Mouse (Mus musculus): ENCODE measurements at regions not wholly inside any gene's neighbourhood (a gene's known extent, or its start where the extent isn't known, plus 50 kb on each side); places are given as distances from the start of the nearest gene placed in this dataset.

GRCm38 (mm10) chr15:51110186-51110585 is 2774.5 kb upstream of the Gm7489 start:
- no peak for DNase-seq (ENCODE audit: extremely low spot score, low spot score)
- Histone ChIP-seq H3K36me3 (replicated peaks) (no peaks in the 10 kb centered on the region), H3K9me3 (no peaks in the 10 kb centered on the region), H3K27me3 (ENCODE audit: poor library complexity, severe bottlenecking) (no peaks in the 10 kb centered on the region), H3K4me1 (no peaks in the 10 kb centered on the region), H3K27ac (no peak overlapping the region), H3K4me3 (no peak overlapping the region)
- 89% methylated on average over 3 of the region's 3 CpGs for WGBS

GRCm38 (mm10) chr15:51125896-51126295 is 2758.8 kb upstream of the Gm7489 start:
- DNase-seq (ENCODE audit: extremely low spot score, low spot score): no peak
- Histone ChIP-seq H3K9me3 (0 out of 2 replicates have a peak, but pooled peaks cover 2% of the 10 kb centered on the region), H3K36me3 (replicated peaks) (no peaks in the 10 kb centered on the region), H3K27me3 (ENCODE audit: poor library complexity, severe bottlenecking) (no peaks in the 10 kb centered on the region), H3K4me1 (no peaks in the 10 kb centered on the region), H3K27ac (no peak overlapping the region), H3K4me3 (no peak overlapping the region)
- 74% methylated on average over 2 of the region's 2 CpGs for WGBS

DNA sequence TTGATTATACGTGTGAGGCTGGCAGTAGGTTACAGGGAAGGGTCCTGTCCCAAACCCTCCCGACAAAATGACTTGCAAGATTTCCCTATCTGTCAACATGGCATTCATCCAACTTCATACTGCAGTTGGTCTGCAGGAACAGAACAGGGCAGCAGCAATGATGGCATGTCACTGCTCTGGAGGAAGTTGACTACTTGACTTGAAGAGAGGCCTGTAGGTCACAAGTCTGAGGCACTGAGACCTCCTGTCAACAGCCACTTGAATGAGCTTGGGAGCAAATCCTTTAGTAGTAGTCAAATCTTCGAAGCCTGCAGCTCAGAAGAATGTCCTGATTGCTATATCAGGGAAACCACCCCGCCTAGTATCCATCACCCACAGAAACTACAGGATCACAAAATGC is 2753.7 kb upstream of the Gm7489 start:
- peaks cover 9% of the 10 kb centered on the region; the same call in 1 of the 2 replicates for H3K27me3 ChIP-seq (ENCODE audit: poor library complexity, severe bottlenecking)
- no peak for DNase-seq (ENCODE audit: extremely low spot score, low spot score)
- H3K36me3 ChIP-seq (replicated peaks): no peaks in the 10 kb centered on the region
- no peak overlapping the region for H3K27ac ChIP-seq
- H3K4me1 ChIP-seq: peaks cover 6% of the 10 kb centered on the region
- H3K4me3 ChIP-seq: no peak overlapping the region
- H3K9me3 ChIP-seq: 0 out of 2 replicates have a peak, but pooled peaks cover 2% of the 10 kb centered on the region
- WGBS: 88% methylated on average over 4 of the region's 4 CpGs

DNA sequence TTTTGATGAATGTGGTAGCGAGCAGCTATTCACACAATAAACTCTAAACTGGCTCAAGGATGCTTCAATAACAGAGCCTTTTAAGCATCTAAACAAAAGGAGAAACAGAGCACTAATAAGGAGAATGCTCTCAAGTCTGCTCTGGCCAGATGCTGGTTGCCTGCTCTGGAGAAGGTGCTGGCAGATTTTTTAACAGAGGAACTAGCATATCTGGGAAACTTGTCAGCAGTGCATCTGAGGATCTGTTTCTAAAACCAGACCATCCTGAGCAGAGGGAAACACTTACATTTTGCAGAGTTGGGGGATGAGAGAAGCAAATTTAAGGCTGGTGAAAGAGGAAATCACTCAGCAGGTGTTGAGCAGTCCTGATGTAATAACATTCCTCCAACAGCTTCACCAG is 2748.6 kb upstream of the Gm7489 start:
- no peak for DNase-seq (ENCODE audit: extremely low spot score, low spot score)
- 52% methylated on average over 1 of the region's 1 CpGs for WGBS

GRCm38 (mm10) chr15:51139507-51139906 is 2745.2 kb upstream of the Gm7489 start:
- Histone ChIP-seq H3K27ac (no peak overlapping the region), H3K4me1 (peaks cover 10% of the 10 kb centered on the region), H3K36me3 (replicated peaks) (no peaks in the 10 kb centered on the region), H3K4me3 (no peak overlapping the region), H3K27me3 (ENCODE audit: poor library complexity, severe bottlenecking) (no peaks in the 10 kb centered on the region), H3K9me3 (no peaks in the 10 kb centered on the region)
- DNase-seq (ENCODE audit: extremely low spot score, low spot score): no peak
- 92% methylated on average over 4 of the region's 4 CpGs for WGBS

More for the DNA sequence above, 2748.6 kb upstream of the Gm7489 start:
- no peak overlapping the region for H3K4me3 ChIP-seq
- no peaks in the 10 kb centered on the region for H3K9me3 ChIP-seq
- no peaks in the 10 kb centered on the region for H3K36me3 ChIP-seq (replicated peaks)
- H3K4me1 ChIP-seq: peaks cover 10% of the 10 kb centered on the region
- peaks cover 9% of the 10 kb centered on the region; the same call in 1 of the 2 replicates for H3K27me3 ChIP-seq (ENCODE audit: poor library complexity, severe bottlenecking)
- no peak overlapping the region for H3K27ac ChIP-seq

DNA sequence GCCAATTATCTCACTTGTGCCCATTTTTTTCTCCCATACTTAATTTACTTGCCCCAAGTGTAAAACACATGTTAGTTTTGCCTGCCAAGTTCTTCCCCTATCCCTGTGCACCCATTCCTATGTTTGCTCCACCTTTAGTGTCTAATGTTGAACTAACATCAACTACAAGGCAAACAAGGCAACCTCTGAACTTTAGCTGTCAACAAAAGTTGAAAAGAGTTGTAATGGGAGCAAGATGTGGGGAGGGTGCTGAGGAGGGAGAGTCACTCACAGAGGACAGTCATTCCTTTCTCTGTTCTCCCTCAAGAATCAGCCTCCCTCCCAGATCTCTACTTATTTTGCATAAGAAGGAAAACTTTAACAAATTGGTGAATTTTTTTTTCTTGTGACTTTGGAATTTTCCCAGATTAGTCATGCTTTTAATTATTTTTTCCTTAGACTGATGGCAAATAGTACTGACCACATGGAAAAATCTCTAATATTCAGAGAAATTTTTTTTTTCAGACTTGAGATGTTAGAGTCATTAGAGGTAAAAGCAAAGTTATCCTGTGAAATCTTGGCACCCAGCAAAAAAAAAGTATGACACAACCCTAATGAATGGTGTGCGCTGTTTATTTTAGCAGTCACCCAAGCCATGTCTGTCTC is 2710.6 kb upstream of the Gm7489 start:
- DNase-seq (ENCODE audit: extremely low spot score, low spot score): no peak
- Histone ChIP-seq H3K4me3 (no peak overlapping the region), H3K27me3 (ENCODE audit: poor library complexity, severe bottlenecking) (no peaks in the 10 kb centered on the region), H3K36me3 (replicated peaks) (no peaks in the 10 kb centered on the region), H3K27ac (no peak overlapping the region), H3K9me3 (no peaks in the 10 kb centered on the region), H3K4me1 (no peaks in the 10 kb centered on the region)
- WGBS: 100% methylated on average over 1 of the region's 1 CpGs

- no peaks in the 10 kb centered on the region for H3K27me3 ChIP-seq (ENCODE audit: poor library complexity, severe bottlenecking)
- H3K9me3 ChIP-seq: no peaks in the 10 kb centered on the region
- H3K27ac ChIP-seq: no peak overlapping the region
- 83% methylated on average over 2 of the region's 2 CpGs for WGBS
- DNase-seq (ENCODE audit: extremely low spot score, low spot score): no peak
- H3K4me1 ChIP-seq: no peaks in the 10 kb centered on the region
- H3K36me3 ChIP-seq (replicated peaks): no peaks in the 10 kb centered on the region
- no peak overlapping the region for H3K4me3 ChIP-seq
Measured at GRCm38 (mm10) chr15:51176466-51176865, 2708.2 kb upstream of the Gm7489 start.

DNA sequence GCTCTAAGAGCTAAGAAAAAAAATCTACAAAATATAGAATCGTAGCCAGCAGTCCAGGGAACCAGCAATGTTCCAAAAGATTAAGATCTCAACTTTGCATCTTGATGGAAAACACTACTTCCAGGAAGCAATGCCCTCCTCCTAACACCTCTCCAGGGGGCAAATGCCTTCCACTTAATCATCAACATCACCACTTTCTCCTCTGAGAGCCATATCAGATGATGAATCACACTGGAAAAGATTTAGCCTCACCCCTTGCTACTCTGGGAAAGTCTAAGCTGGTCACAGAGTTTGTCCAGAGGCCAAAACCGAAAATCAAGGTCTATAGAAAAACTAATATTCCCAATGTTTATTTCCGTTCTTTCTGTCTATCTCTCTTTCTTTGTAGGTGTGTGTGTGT is 2695.6 kb upstream of the Gm7489 start:
- 89% methylated on average over 3 of the region's 3 CpGs for WGBS
- no peaks in the 10 kb centered on the region for H3K36me3 ChIP-seq (replicated peaks)
- H3K27me3 ChIP-seq (ENCODE audit: poor library complexity, severe bottlenecking): no peaks in the 10 kb centered on the region
- no peaks in the 10 kb centered on the region for H3K9me3 ChIP-seq
- H3K4me1 ChIP-seq: no peaks in the 10 kb centered on the region
- DNase-seq (ENCODE audit: extremely low spot score, low spot score): no peak
- H3K27ac ChIP-seq: no peak overlapping the region
- H3K4me3 ChIP-seq: no peak overlapping the region

DNA sequence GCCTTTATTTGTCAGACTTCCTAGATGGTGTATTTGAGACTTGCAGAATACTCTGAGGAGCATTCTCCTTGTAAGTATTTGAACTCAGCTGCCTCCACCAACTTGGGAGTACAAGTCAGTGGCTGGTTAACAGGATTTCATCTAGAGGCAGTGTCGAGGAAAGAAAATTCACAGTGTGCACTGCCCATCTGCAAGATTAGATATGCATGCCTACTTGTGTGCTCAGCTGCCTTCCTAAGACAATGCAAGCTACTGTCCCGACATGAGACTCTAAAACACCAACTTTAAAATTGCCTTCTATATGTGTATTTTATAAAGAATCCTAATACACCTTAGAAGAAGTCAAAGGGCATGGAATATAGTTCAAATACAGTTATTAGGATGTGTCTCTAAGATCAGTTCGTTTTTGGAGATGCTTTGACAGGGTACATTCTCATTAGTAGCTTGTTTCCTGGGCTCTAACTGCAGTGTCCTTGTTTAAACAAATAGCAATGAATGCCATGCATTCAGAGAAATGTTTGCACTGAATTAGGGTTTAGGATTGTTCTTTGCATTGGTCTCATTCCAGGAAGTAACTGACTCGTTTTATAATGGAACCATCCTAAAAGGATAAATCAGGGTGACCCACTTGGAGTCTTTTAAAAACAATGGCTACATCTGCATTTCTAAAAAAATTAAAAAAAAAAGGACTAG is 2687.1 kb upstream of the Gm7489 start:
- Histone ChIP-seq H3K27me3 (ENCODE audit: poor library complexity, severe bottlenecking) (no peaks in the 10 kb centered on the region), H3K9me3 (no peaks in the 10 kb centered on the region), H3K4me3 (no peak overlapping the region), H3K36me3 (replicated peaks) (no peaks in the 10 kb centered on the region), H3K4me1 (no peaks in the 10 kb centered on the region), H3K27ac (no peak overlapping the region)
- WGBS: 43% methylated on average over 4 of the region's 4 CpGs
- no peak for DNase-seq (ENCODE audit: extremely low spot score, low spot score)

DNA sequence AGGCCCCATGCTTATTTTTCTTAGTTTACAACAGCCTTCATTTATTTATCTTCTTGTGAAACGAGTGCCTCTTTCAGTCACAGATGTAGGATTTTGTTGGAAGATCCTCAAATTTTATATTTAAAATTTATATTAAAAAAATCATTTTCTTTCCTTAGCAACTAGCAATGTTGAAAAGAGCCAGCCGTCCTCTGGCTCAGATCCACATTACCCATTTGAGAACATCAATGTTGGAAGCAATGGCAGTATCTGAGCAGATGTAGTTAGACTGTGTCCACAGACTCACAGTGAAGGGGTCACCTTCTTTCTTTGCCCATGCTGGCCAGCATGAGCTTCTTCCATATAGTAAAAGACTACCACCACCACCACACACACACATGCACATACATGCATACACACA is 2681.4 kb upstream of the Gm7489 start:
- H3K27ac ChIP-seq: no peak overlapping the region
- H3K4me1 ChIP-seq: peaks cover 5% of the 10 kb centered on the region; the same call in 1 of the 2 replicates
- no peak overlapping the region for H3K4me3 ChIP-seq
- 82% methylated on average over 2 of the region's 2 CpGs for WGBS
- H3K27me3 ChIP-seq (ENCODE audit: poor library complexity, severe bottlenecking): no peaks in the 10 kb centered on the region
- H3K9me3 ChIP-seq: no peaks in the 10 kb centered on the region
- no peak for DNase-seq (ENCODE audit: extremely low spot score, low spot score)
- H3K36me3 ChIP-seq (replicated peaks): no peaks in the 10 kb centered on the region

GRCm38 (mm10) chr15:51206050-51206449 is 2678.7 kb upstream of the Gm7489 start:
- WGBS: 59% methylated on average over 3 of the region's 3 CpGs
- Histone ChIP-seq H3K27me3 (ENCODE audit: poor library complexity, severe bottlenecking) (no peaks in the 10 kb centered on the region), H3K27ac (no peak overlapping the region), H3K4me3 (no peak overlapping the region), H3K9me3 (no peaks in the 10 kb centered on the region), H3K36me3 (replicated peaks) (no peaks in the 10 kb centered on the region), H3K4me1 (peaks cover 5% of the 10 kb centered on the region; the same call in 1 of the 2 replicates)
- DNase-seq (ENCODE audit: extremely low spot score, low spot score): no peak

DNA sequence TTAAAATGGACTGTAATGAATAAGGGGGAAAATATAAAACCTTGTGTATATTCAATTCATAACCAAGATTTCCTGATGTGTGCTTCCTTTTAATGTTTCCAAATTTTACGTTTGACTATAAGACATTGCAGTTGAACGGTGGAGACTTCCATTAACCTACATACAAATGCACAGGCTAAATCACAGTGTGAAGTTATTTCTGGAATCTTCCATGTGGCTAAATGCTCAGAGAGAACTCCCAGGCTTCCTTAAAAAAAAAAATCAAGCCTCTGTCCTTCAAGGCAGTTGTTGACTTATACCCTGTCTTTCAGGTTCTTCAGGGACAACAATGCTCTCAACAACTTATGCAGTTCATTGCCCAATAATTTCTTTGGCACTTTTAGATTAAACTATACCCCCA is 2677.9 kb upstream of the Gm7489 start:
- Histone ChIP-seq H3K4me3 (no peak overlapping the region), H3K27ac (no peak overlapping the region), H3K27me3 (ENCODE audit: poor library complexity, severe bottlenecking) (no peaks in the 10 kb centered on the region), H3K9me3 (no peaks in the 10 kb centered on the region), H3K4me1 (peaks cover 5% of the 10 kb centered on the region; the same call in 1 of the 2 replicates), H3K36me3 (replicated peaks) (no peaks in the 10 kb centered on the region)
- no peak for DNase-seq (ENCODE audit: extremely low spot score, low spot score)
- 85% methylated on average over 2 of the region's 2 CpGs for WGBS

DNA sequence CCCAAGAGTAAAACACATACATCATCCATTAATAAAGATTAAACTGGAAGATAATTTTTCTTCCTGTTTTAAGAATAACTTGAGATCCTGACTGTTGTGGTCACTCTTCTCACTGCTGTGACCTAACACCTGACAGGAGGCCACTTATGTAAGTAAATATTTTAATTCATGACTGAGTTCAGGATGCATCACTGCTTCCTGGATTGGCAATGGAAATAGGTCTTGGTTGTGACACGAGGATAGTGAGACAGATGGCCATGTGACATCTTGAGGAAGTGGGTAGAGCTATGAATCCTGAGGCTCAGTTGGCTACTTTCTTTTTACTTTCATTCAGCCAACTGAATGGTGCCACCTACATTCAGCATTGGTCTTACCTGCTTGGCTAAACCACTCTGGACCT is 2649.8 kb upstream of the Gm7489 start:
- Histone ChIP-seq H3K27me3 (ENCODE audit: poor library complexity, severe bottlenecking) (no peaks in the 10 kb centered on the region), H3K36me3 (replicated peaks) (no peaks in the 10 kb centered on the region), H3K9me3 (no peaks in the 10 kb centered on the region), H3K4me3 (no peak overlapping the region), H3K27ac (no peak overlapping the region), H3K4me1 (no peaks in the 10 kb centered on the region)
- 91% methylated on average over 1 of the region's 1 CpGs for WGBS
- DNase-seq (ENCODE audit: extremely low spot score, low spot score): no peak
